Mouse (Mus musculus) megakaryocyte, adult 5-6 weeks (primary cell): Measurements from ENCODE around the gene Creb5. TPM values are rescaled to one million over a fixed set of nuclear protein-coding genes. Genes with fewer than 3 reads are reported as not detected.

Experiments used
- ATAC-seq: 2 replicates; pipeline ENCODE4 v1.8.0; 2016; ENCODE audit warnings: mild to moderate bottlenecking, inconsistent platforms; ENCODE audit not compliant: poor library complexity, severe bottlenecking
- total RNA-seq, 2 experiments: library from RNA; stranded (forward) in 1 of 2; stranded (reverse) in 1 of 2; fragments of 153-499, 151-499 nt in 1 of 2; fragments of 221-1000, 200-1000 nt in 1 of 2; gene quantifications; 2 replicates each; pipeline versions ENCODE4 v1.2.3 to v1.2.4; 2015 to 2017

The Creb5 gene
- total RNA-seq, 2 experiments from 2014 or later: 0.04 to 0.07 TPM

GRCm38 (mm10) chr6:53688762-53689477, 401.9 kb downstream of the Creb5 start:
- ATAC-seq: no peak

- ATAC-seq: no peak
Measured at GRCm38 (mm10) chr6:53691006-53691405, 403.9 kb downstream of the Creb5 start.

- no peak for ATAC-seq
Measured at GRCm38 (mm10) chr6:53695216-53695615, 408.1 kb downstream of the Creb5 start.

GRCm38 (mm10) chr6:53696471-53696870, 409.4 kb downstream of the Creb5 start:
- ATAC-seq: no peak

GRCm38 (mm10) chr6:53696921-53697320, 409.9 kb downstream of the Creb5 start:
- ATAC-seq: no peak

- no peak for ATAC-seq
Measured at GRCm38 (mm10) chr6:53698128-53698749, 411.2 kb downstream of the Creb5 start.

GRCm38 (mm10) chr6:53704440-53704839, 417.4 kb downstream of the Creb5 start:
- no peak for ATAC-seq

GRCm38 (mm10) chr6:53706604-53707330, 419.7 kb downstream of the Creb5 start:
- no peak for ATAC-seq

- ATAC-seq: peak; percentile 41
Measured at GRCm38 (mm10) chr6:53707795-53708194, 420.7 kb downstream of the Creb5 start.

- ATAC-seq: no peak
Measured at GRCm38 (mm10) chr6:53709694-53710442, 422.8 kb downstream of the Creb5 start.

- peak; percentile 66 for ATAC-seq
Measured at GRCm38 (mm10) chr6:53710560-53710959, 423.5 kb downstream of the Creb5 start.

- ATAC-seq: peak; percentile 83
Measured at GRCm38 (mm10) chr6:53713152-53713551, 426.1 kb downstream of the Creb5 start.

GRCm38 (mm10) chr6:53714908-53715321, 427.8 kb downstream of the Creb5 start:
- no peak for ATAC-seq

- ATAC-seq: no peak
Measured at GRCm38 (mm10) chr6:53716013-53716412, 428.9 kb downstream of the Creb5 start.

- ATAC-seq: no peak
Measured at GRCm38 (mm10) chr6:53720009-53720408, 432.9 kb downstream of the Creb5 start.

GRCm38 (mm10) chr6:53721595-53721994, 434.5 kb downstream of the Creb5 start:
- peak; percentile 85 for ATAC-seq

GRCm38 (mm10) chr6:53722694-53723093, 435.6 kb downstream of the Creb5 start:
- no peak for ATAC-seq

- ATAC-seq: no peak
Measured at GRCm38 (mm10) chr6:53730487-53730886, 443.4 kb downstream of the Creb5 start.

- no peak for ATAC-seq
Measured at GRCm38 (mm10) chr6:53730996-53731485, 444.0 kb downstream of the Creb5 start.

GRCm38 (mm10) chr6:53733546-53733945, 446.5 kb downstream of the Creb5 start:
- no peak for ATAC-seq

GRCm38 (mm10) chr6:53733999-53734398, 446.9 kb downstream of the Creb5 start:
- no peak for ATAC-seq
